Mouse (Mus musculus): ENCODE data around the gene Ints4. TPM values are rescaled to one million over a fixed set of nuclear protein-coding genes. Genes with fewer than 3 reads are reported as not detected.
A peak's percentile ranks its signal among the peaks of the same experiment; 100 is the strongest.

Ints4 gene
- polyA plus RNA-seq, 1 experiment from 2014 or later: 49.2 TPM

DNA sequence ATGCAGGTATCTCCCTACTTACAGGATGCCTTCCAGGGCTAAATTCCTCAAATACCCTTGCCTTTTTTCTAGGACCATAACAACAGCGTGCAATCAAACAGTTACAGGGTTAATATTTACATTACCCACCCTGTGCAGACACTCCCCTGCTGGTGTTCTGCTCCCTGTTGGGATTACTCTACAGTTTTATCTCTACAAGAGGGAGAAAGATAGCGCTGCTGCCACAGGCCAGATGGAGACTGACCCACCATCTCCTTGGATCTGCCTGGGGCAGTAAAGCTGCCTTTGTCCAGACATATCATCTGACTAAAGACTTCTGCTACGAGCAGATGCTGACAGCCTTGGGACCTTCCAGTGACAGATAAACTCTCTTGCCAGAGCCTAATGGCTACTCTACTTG lies 109.7 kb downstream of the Ints4 start:
- Histone ChIP-seq H3K27ac (ENCODE audit: low read depth, low read length) (no peak overlapping the region), H3K36me3 (ENCODE audit: control insufficient read depth, insufficient read depth, low read length) (no peaks in the 10 kb centered on the region), H3K4me1 (replicated peaks; ENCODE audit: control insufficient read depth, insufficient read depth, low read length) (peaks cover 32% of the 10 kb centered on the region), H3K4me2 (peak overlapping the region; percentile 41), H3K4me3 (ENCODE audit: low read depth, low read length) (no peak overlapping the region), H3K9me3 (ENCODE audit: control insufficient read depth, low read length) (no peaks in the 10 kb centered on the region), H3K27me3 (replicated peaks; ENCODE audit: control insufficient read depth, insufficient read depth, low read length) (no peaks in the 10 kb centered on the region), H3K9ac (ENCODE audit: low read depth, low read length) (no peak overlapping the region)
- DNase-seq (ENCODE audit: low spot score): no peak
- 18% methylated on average over 3 of the region's 3 CpGs for WGBS
- ATAC-seq (replicated peaks; ENCODE audit: low FRiP score): peak; percentile 83

Other genes starting within 250 kb of the Ints4 start
- 0.86 and 0.92 TPM in 2 replicates for gene Usp35, start 148.9 kb upstream of the Ints4 start, polyA plus RNA-seq (2014; fragmentation: Nextera tagmentation; extraction: Ambion mirVana)
- gene Kctd21, start 148.6 kb upstream of the Ints4 start, polyA plus RNA-seq (2014; fragmentation: Nextera tagmentation; extraction: Ambion mirVana): 2.2 and 2.6 TPM in 2 replicates
- gene Alg8, start 109.3 kb upstream of the Ints4 start, polyA plus RNA-seq (2014; fragmentation: Nextera tagmentation; extraction: Ambion mirVana): 66.4 and 74.2 TPM in 2 replicates
- 355 and 359 TPM in 2 replicates for gene Ndufc2, start 81.0 kb upstream of the Ints4 start, polyA plus RNA-seq (2014; fragmentation: Nextera tagmentation; extraction: Ambion mirVana)
- 0.30 TPM in 1 of 2 replicates, not detected in the other for gene Thrsp, start 63.2 kb upstream of the Ints4 start, polyA plus RNA-seq (2014; fragmentation: Nextera tagmentation; extraction: Ambion mirVana)
- gene Kctd14, start 29.6 kb upstream of the Ints4 start, polyA plus RNA-seq (2014; fragmentation: Nextera tagmentation; extraction: Ambion mirVana): 7.8 and 9.2 TPM in 2 replicates
- 24.5 and 25.3 TPM in 2 replicates for gene Aamdc, start 98.5 kb downstream of the Ints4 start, polyA plus RNA-seq (2014; fragmentation: Nextera tagmentation; extraction: Ambion mirVana)
- 14.5 and 14.8 TPM in 2 replicates for gene Rsf1, start 98.9 kb downstream of the Ints4 start, polyA plus RNA-seq (2014; fragmentation: Nextera tagmentation; extraction: Ambion mirVana)
- 187 and 208 TPM in 2 replicates for gene Clns1a, start 215.7 kb downstream of the Ints4 start, polyA plus RNA-seq (2014; fragmentation: Nextera tagmentation; extraction: Ambion mirVana)